Mouse (Mus musculus) midbrain, embryonic 14.5 days (tissue): ENCODE measurements at regions not wholly inside any gene's neighbourhood (a gene's known extent, or its start where the extent isn't known, plus 50 kb on each side); places are given as distances from the start of the nearest gene placed in this dataset.

Experiments used
- ATAC-seq: fragments of 200-750 bp; cut with Nextera tagmentation; 2 replicates; pipeline ENCODE4 v1.8.0; 2017; ENCODE audit warnings: moderate number of reproducible peaks, moderate library complexity; ENCODE audit not compliant: low FRiP score, low TSS enrichment
- DNase-seq: peaks from one replicate; pipeline ENCODE4 v3.0.0-alpha.2; 2015
- H3K27ac ChIP-seq: fragments of 300-500 bp; sonication (generic); replicated peaks from 2 replicates; pipeline ENCODE4 v1.5.1; 2014; ENCODE audit warnings: mild to moderate bottlenecking, low read depth, low read length, moderate library complexity
- H3K27me3 ChIP-seq: fragments of 300-500 bp; sonication (generic); 2 replicates; pipeline ENCODE4 v1.6.1; 2014; ENCODE audit warnings: low read length, control low read depth, mixed read lengths; ENCODE audit not compliant: control insufficient read depth, insufficient read depth
- H3K36me3 ChIP-seq: fragments of 300-500 bp; sonication (generic); 2 replicates; pipeline ENCODE4 v1.6.1; 2014; ENCODE audit warnings: low read length, control low read depth; ENCODE audit not compliant: control insufficient read depth, insufficient read depth
- H3K4me1 ChIP-seq: fragments of 300-500 bp; sonication (generic); 2 replicates; pipeline ENCODE4 v1.6.1; 2014; ENCODE audit warnings: mild to moderate bottlenecking, antibody characterized with exemption, low read length, control low read depth; ENCODE audit not compliant: control insufficient read depth, insufficient read depth
- H3K4me2 ChIP-seq: fragments of 300-500 bp; sonication (generic); 2 replicates; pipeline ENCODE4 v1.6.1; 2014; ENCODE audit warnings: mild to moderate bottlenecking, low read length, moderate library complexity
- H3K4me3 ChIP-seq: fragments of 300-500 bp; sonication (generic); replicated peaks from 2 replicates; pipeline ENCODE4 v1.5.1; 2014; ENCODE audit warnings: low read depth, low read length
- H3K9ac ChIP-seq: fragments of 300-500 bp; sonication (generic); replicated peaks from 2 replicates; pipeline ENCODE4 v1.6.1; 2014; ENCODE audit warnings: mild to moderate bottlenecking, low read length, moderate library complexity
- H3K9me3 ChIP-seq: fragments of 300-500 bp; sonication (generic); 2 replicates; pipeline ENCODE4 v1.6.1; 2016; ENCODE audit warnings: low read length, control low read depth, mixed read lengths; ENCODE audit not compliant: control insufficient read depth
- WGBS: fragments of 180-500 bp; shearing (Covaris S2); extraction: QIAGEN DNeasy Blood & Tissue Kit; methylation state at CpG from one replicate; pipeline ENCODE4 v1.1.7; 2014; 5-methylcytosine and 5-hydroxymethylcytosine counted together

DNA sequence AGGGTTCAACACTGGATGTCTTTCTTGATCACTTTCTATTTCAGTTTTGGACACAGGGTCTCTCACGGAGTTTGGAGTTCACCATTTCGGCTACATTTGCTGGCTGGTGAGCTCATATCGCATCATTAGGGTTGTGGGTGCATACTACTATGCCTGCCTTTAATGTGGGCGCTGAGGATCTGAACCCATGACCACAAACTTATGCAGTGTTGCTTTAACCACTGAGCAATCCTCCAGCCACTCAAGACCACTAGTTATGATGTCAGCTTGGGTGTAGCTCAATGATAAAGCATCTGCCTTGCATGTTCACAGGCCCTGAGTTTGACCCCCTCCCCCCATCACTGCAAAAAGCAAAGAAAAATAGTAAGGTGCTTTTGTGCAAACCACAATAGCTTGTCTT is 178.8 kb upstream of the Ado start:
- Histone ChIP-seq H3K36me3 (no peaks in the 10 kb centered on the region), H3K27ac (no peak overlapping the region), H3K9me3 (no peaks in the 10 kb centered on the region), H3K4me3 (no peak overlapping the region), H3K4me1 (no peaks in the 10 kb centered on the region), H3K9ac (no peak overlapping the region), H3K4me2 (no peak overlapping the region), H3K27me3 (no peaks in the 10 kb centered on the region)
- ATAC-seq (no peak), DNase-seq (no peak)
- 92% methylated on average over 4 of the region's 4 CpGs for WGBS

DNA sequence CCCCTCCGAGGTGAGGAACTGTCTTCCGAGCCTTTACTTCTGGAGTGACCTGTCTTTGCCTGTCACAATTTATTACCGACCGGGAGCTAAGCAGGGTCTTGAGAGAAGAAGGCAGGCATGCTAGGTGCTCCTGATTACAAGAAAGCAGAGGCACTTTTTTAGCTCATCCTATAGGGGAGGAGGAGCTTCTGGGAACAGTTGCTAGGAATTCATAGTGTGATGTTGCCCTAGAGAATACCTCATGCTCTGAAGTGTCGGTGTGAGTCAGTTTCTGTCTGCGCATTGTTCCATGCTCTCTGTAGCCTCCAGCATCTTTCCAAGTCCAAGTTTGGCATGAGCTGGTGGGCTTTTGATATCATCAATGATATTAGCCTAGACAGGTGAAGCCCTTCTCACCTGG is 178.0 kb upstream of the Ado start:
- 96% methylated on average over 6 of the region's 6 CpGs for whole genome bisulfite sequencing
- ATAC-seq, result no peak
- H3K4me1 ChIP-seq, result no peaks in the 10 kb centered on the region
- no peaks in the 10 kb centered on the region for H3K9me3 ChIP-seq
- no peak overlapping the region for H3K27ac ChIP-seq
- H3K4me2 ChIP-seq, result no peak overlapping the region
- H3K36me3 ChIP-seq, result no peaks in the 10 kb centered on the region
- H3K4me3 ChIP-seq, result no peak overlapping the region
- no peaks in the 10 kb centered on the region for H3K27me3 ChIP-seq
- DNase-seq, result no peak
- no peak overlapping the region for H3K9ac ChIP-seq

DNA sequence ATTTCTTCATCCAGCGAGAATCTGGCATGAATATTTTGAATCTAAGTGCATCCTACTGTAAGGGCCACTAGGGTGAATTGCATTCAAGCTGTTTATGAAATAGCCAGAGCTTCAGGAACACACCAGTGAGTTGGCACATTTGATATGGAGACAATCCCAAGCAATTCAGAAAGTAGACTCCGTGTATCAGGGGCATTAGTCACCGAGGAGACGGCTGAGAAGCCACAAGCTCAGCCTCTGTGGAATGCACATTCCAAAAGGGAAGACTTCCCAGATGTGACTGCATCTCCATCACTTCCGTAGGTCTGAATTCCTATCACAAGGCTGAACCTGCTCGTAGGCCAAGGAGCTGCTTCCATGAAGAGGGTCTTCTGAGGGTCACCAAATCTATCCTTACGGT is 177.6 kb upstream of the Ado start:
- Histone ChIP-seq H3K9me3 (no peaks in the 10 kb centered on the region), H3K4me3 (no peak overlapping the region), H3K27me3 (no peaks in the 10 kb centered on the region), H3K4me2 (no peak overlapping the region), H3K27ac (no peak overlapping the region), H3K36me3 (no peaks in the 10 kb centered on the region), H3K9ac (no peak overlapping the region), H3K4me1 (no peaks in the 10 kb centered on the region)
- WGBS, result 75% methylated on average over 7 of the region's 7 CpGs
- ATAC-seq (no peak), DNase-seq (no peak)

GRCm38 (mm10) chr10:67721787-67722186 is 173.0 kb upstream of the Ado start:
- ATAC-seq (no peak), DNase-seq (peak; percentile 60)
- H3K9ac ChIP-seq, result no peak overlapping the region
- H3K27me3 ChIP-seq, result no peaks in the 10 kb centered on the region
- 50% methylated on average over 5 of the region's 5 CpGs for WGBS
- no peak overlapping the region for H3K27ac ChIP-seq
- no peak overlapping the region for H3K4me3 ChIP-seq
- no peak overlapping the region for H3K4me2 ChIP-seq
- no peaks in the 10 kb centered on the region for H3K9me3 ChIP-seq
- H3K4me1 ChIP-seq, result no peaks in the 10 kb centered on the region
- H3K36me3 ChIP-seq, result no peaks in the 10 kb centered on the region

DNA sequence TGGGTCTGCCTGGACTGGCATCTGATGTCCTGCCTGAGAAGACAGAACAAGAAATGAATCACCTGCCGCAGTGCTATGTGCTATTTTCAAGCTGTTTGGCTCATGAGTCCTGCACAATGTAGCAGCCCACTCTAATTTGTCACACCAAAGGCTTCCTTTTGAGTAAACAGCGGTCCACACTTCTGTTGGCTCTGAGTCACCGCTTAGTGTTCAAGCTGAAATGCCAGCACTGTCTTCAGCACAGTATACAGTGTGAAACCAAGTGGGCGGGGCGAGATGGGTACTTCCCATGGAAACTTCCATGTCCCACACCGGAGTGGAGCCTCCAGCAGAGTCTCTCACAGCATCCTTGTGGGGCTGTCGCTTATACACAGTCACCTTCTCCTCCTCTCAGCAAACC is 168.8 kb upstream of the Ado start:
- no peak overlapping the region for H3K27ac ChIP-seq
- no peaks in the 10 kb centered on the region for H3K27me3 ChIP-seq
- WGBS, result 90% methylated on average over 7 of the region's 7 CpGs
- H3K4me2 ChIP-seq, result no peak overlapping the region
- no peak for ATAC-seq
- no peak overlapping the region for H3K4me3 ChIP-seq
- no peaks in the 10 kb centered on the region for H3K36me3 ChIP-seq
- no peaks in the 10 kb centered on the region for H3K9me3 ChIP-seq
- no peak overlapping the region for H3K9ac ChIP-seq
- no peaks in the 10 kb centered on the region for H3K4me1 ChIP-seq
- DNase-seq, result no peak

DNA sequence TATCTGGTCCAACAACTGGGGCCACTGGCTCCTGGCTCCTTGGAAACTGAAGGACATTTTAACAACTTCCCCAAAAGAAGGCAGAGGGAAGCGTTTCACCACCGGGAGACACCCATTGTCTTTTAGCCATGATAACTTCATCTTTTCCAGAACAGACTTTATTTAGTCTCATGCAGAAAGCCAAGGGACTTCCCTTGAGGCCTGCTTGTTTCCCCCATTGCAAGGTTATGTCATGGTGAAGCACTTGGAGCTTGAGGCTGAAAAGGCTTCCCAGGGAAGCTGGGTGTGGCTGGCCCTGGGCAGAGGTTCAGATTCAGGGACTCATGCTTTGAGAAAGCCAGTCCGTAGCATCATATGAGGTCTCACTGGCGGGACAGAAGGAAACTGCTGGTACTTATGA is 166.3 kb upstream of the Ado start:
- Histone ChIP-seq H3K4me2 (no peak overlapping the region), H3K4me3 (no peak overlapping the region), H3K36me3 (no peaks in the 10 kb centered on the region), H3K4me1 (no peaks in the 10 kb centered on the region), H3K9me3 (no peaks in the 10 kb centered on the region), H3K27ac (no peak overlapping the region), H3K27me3 (no peaks in the 10 kb centered on the region), H3K9ac (no peak overlapping the region)
- ATAC-seq, result no peak
- no peak for DNase-seq
- 86% methylated on average over 4 of the region's 4 CpGs for WGBS

DNA sequence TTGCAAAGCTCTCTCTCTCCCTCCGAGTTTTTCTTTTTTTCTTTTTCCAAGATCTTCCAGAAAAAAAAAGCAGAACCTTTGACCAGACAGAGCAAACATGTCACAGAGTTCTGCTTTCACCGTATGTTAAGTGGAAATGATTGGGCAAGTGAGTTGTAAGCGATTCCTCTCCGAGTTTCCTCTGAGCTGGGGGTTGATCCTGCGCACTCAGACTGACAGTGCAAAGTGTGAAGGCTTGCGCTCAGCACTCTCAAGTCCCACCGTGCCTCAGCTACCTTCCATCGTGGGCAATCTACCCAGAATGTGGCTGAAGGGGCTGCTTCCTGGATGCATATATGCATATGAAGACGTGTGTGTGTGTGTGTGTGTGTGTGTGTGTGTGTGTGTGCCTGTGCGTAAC is 164.3 kb upstream of the Ado start:
- Histone ChIP-seq H3K36me3 (no peaks in the 10 kb centered on the region), H3K27me3 (no peaks in the 10 kb centered on the region), H3K27ac (no peak overlapping the region), H3K4me3 (no peak overlapping the region), H3K9ac (no peak overlapping the region), H3K4me2 (no peak overlapping the region), H3K9me3 (no peaks in the 10 kb centered on the region), H3K4me1 (no peaks in the 10 kb centered on the region)
- no peak for DNase-seq
- WGBS, result 86% methylated on average over 10 of the region's 10 CpGs
- ATAC-seq, result no peak

DNA sequence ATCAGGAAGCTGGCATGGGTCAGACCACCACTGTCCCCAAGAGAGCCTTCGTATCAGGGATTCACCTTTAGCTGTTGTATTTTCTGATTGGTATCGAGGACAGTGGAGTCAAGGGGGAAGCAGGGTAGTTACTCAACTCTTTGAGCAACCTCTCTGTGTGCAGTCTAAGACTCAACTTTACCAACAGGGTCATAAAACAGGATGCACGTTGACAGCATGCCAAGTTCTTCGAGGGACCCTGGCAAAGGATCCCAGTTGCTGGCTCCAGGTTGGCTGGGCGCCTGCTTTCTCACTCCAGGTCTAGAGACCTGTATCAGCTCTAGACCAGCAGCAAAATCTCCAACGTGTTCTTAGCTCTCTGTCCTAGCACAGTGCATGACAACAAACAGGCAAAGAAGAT is 163.9 kb upstream of the Ado start:
- ATAC-seq (no peak), DNase-seq (no peak)
- WGBS, result 83% methylated on average over 6 of the region's 6 CpGs
- no peaks in the 10 kb centered on the region for H3K27me3 ChIP-seq
- H3K9ac ChIP-seq, result no peak overlapping the region
- H3K4me3 ChIP-seq, result no peak overlapping the region
- no peaks in the 10 kb centered on the region for H3K4me1 ChIP-seq
- H3K9me3 ChIP-seq, result no peaks in the 10 kb centered on the region
- no peak overlapping the region for H3K27ac ChIP-seq
- H3K4me2 ChIP-seq, result no peak overlapping the region
- no peaks in the 10 kb centered on the region for H3K36me3 ChIP-seq

DNA sequence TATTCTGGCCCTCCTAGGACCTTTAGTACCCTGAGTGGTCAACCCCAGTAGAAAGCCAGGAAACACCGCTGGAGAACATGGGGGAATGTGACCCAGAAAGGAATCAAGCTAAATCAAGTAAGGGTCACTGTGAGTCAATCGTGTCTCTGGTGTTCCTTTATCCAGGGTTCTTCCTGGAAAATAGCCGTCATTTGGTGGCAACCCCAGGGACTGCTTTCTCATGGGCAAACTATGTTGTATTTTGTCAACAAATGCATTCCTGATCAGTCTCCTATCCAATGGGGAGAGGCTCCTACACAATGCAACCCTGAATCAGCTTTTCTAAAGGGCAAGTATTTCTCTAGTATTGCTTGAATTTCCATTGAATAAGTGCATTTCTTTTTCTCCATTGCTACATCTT is 163.2 kb upstream of the Ado start:
- Histone ChIP-seq H3K4me3 (no peak overlapping the region), H3K9ac (no peak overlapping the region), H3K4me1 (no peaks in the 10 kb centered on the region), H3K9me3 (no peaks in the 10 kb centered on the region), H3K27ac (no peak overlapping the region), H3K27me3 (no peaks in the 10 kb centered on the region), H3K4me2 (no peak overlapping the region), H3K36me3 (no peaks in the 10 kb centered on the region)
- ATAC-seq, result no peak
- DNase-seq, result no peak
- WGBS, result 90% methylated on average over 3 of the region's 3 CpGs
